Mouse (Mus musculus): Measurements from ENCODE around the gene Cenpb. TPM values are rescaled to one million over a fixed set of nuclear protein-coding genes. Genes with fewer than 3 reads are reported as not detected.

Cenpb gene
- total RNA-seq, 4 experiments from 2014 or later, result 63.5 to 76.9 (median 73.5) TPM

DNA sequence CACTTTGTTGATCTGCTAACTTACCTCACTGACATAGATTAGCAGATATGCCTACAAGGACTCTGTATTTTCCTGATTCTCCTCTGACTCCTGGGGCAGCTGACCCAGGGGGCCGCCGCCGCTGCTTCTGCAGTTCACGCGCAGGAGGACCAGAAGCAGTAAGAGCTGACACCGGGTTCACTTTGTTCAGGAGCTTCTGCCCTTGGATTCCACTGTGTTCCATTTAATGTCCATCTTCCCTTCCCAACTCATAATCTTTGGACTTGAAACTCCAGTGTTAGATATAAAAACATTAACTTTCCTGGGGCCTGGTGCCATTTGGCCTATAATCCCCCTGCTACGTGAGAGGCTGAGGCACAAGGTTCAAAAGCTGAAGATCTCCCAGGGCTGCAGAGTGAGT is 15.9 kb downstream of the Cenpb start:
- DNase-seq, result no peak

DNA sequence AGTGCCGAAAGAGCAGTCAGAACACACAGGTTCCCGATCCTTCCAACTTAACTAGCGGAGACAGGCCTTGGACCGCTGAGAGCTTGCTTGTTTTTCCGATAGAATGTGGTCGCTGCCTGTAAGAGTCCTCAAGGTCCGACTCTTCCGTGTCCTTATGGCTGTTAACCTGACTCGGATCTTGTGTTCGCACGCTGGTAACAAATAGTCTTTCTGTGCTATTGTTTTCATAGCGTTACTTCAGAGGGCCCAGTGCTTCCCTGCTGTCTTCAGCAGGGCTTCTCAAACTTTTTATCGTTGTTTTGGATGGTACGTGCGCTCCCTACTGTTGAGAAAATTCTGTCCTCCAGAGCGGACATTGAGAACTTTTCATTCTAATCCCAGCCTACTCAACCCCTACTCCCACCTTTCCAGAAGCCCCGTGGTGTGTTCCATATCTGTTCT is 19.2 kb downstream of the Cenpb start:
- no peak for DNase-seq

DNA sequence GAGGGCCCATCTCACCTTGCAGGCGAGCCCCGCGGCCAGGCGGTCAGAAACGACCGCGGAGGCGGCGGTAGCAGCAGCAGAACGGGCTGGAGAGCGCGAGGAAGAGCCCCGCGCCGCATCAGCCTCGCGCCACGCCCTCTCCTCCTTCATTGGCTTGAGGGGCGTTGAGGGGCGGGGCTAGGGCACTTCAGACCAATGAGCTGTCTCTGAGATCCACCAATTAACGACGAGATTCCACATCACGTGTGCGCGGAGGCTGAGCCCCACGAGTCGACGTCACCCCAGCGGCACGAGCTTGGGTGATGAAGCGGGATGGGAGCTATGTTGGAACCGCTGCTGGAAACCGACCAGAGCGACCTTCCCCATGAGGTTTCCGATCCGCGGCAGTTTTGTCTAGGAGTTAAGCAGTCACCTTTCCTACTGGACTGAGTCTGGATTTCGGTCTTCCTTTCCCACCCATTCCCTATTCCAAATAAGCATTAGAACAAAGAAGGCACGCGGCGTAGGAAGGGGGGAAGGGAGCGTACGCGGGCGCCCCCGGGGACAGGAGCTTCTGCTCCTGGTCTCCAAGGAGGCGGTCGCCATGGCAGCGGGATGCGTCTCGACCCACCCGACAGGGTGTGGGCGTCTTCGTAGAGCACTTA is 19.8 kb downstream of the Cenpb start, which contains the start of gene 1700037H04Rik:
TSS of gene 1700037H04Rik (minus strand) at position 144 of the 644 bp plus-strand sequence.
- peak; percentile 96 for DNase-seq

DNA sequence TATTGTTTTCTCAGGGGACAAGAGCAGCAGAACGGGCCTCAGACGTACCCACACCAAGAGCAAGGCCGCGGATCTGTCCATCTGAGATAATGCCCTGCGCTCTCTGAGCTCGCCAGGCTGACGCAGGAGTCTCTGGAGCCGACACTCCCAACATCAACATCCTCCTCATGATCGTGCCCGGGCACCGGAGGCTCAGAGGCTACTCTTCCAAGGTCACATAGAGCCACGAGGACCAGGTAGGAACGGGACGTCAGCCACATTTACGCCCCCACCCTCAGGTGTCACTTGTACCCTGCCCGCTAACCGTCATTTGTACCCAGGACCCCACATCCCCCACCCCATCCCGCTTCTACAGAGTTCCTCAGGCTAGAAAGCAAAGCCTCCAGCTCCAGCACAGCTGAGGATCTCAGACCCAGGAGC is 20.4 kb downstream of the Cenpb start:
- no peak for DNase-seq

DNA sequence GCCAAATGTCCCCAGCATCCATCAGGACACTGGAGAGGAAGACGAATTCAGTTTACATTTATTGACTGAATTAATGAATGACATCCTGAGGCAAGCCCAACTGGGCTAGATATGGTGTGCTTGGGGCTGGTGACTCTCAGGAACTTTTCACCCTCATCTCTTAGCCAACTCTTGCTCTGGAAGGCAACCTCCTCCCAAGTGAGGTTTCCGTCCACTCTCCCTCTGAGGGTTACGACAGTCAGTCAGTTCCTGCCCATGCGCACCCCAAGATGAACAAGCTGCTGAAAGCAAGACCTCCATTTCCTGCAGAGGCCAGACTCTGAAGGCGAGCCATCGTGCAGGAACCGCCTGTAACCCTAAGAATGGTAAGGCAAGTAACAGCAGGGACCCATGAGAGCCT is 22.9 kb downstream of the Cenpb start:
- no peak for DNase-seq

DNA sequence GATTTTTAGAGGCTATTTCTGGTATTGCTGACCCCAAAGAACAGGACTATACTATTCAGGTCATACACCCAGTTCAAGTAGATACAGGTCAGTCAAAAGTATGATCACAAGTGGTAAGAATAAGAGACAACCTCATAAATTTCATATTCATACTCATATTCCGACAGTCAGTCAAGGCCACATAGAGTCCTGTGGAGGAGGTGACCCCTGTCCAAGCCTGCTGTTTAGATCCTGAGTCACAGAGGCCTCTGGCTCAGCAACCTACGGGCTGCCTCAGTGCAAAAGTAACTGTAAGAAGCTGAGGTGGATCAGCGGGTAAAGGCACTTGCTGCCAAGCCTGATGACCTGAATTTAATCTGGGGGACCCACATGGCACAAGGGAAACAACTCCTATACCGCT is 25.8 kb downstream of the Cenpb start:
- DNase-seq, result no peak

DNA sequence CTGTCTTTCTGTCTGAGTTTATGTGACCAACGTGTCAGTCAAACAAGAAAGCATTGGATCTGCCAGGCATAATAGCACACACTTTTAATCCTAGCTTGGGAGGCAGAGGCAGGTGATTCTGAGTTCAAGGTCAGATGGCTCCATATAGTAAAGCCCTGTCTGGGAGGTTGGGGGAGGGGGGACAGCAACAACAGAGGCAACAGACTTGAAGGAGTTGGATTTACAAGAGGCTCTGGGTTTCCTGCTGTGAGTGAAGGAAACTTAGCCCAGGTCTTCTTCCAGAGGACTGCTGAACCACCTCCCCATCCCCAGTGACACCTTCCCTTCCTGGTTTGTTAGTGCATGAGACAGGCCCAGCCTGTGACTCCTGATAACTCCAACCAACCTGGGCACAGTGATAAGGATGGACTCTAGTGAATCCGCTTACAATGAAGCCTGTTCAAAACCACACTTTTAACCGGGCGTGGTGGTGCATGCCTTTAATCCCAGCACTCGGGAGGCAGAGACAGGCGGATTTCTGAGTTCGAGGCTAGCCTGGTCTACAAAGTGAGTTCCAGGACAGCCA is 27.6 kb downstream of the Cenpb start:
- DNase-seq, result no peak

DNA sequence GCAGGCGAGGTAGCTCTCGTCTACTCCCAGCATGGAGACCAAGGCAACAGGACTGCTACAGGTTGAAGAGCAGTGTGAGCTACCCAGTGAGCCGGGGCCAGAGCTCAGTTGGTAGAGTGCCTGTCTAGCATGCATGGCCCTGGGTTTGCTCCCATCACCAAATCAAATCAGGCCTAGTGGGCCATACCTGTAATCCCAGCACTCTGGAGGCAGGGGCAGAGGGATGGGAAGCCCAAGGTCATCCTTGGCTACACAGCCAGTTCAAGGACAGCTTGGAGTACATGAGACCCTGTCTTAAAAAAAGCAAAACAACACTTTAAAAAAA is 30.7 kb downstream of the Cenpb start:
- DNase-seq, result no peak

DNA sequence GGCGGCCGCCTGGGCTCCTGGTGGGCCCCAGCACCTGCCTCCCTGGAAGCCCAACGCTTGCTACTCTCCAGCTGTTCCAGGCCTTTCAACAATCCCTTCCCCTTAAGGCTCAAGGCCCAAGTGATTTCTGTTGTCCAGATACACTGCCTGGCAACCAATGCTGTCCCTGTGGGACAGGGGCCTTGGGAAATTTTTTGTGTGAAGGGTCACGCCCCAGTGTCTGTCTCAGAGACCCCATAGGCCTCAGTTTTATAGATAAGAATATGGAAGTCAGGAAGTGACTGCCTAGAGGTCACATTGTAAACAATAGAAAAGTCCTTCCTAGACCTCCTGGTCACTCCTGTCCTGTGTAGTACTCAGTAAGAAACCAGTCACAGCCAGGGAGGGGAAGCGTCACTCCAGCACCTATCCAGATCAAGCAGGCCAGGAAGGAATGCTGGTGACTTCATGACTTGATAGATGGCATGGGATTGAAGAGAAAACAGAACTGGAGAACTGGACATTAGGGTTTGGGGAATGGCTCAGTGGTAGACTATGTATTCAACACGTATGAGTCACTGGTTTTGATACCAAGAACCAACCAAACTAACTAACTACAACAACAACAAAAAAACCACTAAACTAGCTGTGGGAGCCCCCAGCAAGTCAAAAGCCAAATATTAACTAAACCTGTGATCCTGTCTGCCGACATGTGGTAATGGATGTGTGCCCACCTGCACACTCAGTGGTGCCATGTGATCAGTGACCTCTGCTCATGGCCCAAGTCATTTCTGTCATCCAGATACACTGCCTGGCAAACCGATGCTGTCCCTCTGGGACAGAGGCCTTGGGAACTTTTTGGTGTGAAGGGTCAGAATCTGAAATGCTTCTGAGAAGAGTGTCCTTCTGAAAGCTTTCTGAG is 31.3 kb downstream of the Cenpb start:
- DNase-seq, result no peak

DNA sequence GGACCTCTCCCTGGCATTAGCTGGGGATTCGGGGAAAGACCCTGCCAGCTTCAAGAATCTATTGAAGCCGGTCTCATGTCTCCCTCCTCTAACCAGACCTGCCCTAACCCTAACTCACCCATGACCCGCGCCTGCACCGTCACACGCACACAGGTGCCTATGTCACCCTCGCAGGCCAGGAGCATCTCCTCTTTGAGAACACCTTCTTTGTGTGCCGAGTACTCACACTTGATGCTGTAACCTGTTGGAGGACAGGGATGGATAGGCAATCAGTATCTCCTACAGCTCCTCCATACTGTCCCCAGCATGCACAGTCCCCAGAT is 32.9 kb downstream of the Cenpb start:
- no peak for DNase-seq

DNA sequence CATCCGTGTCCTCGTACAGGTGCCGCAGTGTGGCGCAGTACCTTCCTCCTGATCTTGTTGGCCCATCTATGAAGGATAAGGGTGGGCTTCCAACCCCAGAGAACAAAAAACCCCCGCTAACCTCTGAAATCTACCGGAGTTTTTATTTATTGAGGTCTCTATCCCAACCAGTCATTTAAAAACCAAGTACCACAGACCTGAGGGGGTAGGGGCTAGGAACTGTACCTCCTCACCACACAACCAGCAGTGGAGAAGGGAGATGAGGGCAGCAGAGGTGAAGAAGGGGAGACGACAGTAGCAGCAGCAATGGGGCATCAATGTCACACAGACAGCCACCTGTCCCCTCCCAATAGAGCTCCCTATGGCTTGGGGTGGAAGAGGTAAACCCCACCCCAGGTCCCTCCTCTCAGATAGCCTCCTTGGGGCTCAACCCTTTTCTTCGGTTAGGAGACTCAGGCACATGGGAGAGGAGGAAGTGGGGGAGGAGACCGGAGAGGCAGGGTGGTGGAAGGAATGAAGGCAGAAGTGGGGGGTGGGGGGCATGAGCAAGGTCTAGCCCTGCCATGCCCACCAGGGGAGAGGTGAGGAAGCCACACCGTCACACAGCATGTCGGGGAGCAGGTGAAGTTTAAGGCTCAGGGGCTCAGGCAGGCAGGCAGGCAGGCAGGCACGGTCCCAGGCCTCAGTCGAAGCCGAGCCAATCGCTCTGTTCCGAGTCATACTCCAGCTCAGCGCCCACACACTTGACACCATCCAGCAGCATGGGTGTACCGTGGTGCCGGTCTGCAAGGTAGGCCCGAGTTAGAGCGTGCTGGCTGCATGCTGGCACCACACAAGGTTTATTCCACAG is 33.4 kb downstream of the Cenpb start:
- DNase-seq, result no peak

DNA sequence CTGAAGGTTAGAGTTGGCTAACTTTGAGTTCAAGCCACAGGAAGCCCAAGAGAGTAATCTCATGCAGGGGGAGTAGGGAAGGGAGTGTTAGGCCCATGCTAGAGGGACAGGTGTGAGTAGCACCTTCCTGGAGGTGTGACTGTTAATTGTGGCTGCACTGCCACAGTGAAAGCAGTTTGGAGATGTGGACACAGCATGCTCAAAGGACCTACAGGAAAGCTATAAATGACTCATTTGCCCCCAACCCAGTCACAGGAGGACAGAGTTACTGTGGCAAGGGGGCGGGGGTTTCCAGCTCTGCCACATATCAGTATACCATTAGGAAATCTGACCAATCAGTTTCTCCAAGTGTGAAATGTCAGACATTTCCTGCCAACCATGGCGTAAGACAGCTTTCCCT is 34.3 kb downstream of the Cenpb start:
- DNase-seq, result no peak

DNA sequence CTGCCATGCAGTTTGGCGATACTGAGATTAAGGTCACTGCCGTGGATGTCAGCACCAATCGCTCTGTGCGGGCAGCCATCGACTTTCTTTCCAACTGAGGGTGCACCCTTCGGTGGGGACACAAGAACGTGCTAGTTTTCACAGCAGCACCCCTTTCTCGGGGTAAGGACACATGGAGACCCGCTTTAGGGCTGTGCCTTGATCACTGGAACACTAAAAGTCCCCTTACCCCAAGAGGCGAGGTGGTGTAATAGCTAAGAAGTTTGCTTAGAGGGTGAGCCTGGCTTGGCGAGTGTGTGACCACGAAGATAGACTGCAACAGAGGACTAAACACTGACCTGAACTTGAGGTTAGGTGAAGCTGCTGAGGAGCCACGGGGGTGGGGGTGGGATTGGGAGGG is 34.7 kb downstream of the Cenpb start:
- no peak for DNase-seq

DNA sequence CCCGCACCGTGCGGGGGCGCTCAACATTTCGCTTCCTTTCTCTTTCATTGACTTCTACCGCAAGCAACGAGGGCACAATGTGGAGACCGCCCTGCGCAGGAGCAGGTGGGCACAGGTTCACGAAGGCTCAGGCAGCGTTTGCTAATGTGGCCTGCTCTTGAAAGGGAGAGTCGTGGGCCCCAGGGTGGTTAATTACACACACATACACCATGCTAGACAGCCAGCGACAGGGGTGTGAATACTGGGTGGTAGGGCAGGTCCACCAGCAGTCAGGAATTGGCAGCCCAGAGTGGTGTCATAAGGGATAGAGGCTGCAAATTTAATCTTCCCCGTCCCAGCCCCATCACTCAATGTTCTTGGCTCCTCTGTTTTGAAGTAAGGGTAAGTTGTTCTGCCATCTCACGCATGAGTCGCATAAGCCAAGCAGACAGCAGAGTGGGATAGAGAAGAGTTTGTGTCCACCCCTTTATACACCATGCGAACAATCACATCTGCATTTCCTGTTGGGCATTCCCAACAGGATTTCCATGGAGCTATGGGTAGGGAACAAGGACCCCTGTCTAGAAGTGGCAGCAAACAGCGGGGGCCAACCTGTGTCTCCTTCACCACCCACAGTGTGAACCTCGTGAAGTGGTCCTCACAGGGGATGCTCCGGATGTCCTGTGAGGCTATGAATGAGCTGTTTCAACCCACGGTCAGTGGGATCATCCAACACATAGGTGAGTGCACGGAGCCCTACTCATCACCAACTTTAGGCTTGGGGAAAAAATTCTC is 36.7 kb downstream of the Cenpb start:
- no peak for DNase-seq

DNA sequence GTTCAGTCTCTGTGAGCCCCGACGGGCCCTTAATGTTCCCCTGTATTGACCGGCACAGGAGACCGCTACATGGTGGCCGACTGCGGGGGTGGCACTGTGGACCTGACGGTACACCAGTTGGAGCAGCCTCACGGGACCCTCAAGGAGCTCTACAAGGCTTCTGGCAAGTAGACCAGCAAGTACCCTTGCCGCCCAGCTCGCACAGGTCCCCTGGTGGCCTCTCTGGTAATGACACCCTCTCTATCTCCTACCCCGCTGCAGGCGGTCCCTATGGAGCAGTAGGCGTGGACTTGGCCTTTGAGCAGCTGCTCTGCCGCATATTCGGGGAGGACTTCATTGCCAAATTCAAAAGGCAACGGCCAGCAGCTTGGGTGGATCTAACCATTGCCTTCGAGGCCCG is 37.3 kb downstream of the Cenpb start:
- no peak for DNase-seq

DNA sequence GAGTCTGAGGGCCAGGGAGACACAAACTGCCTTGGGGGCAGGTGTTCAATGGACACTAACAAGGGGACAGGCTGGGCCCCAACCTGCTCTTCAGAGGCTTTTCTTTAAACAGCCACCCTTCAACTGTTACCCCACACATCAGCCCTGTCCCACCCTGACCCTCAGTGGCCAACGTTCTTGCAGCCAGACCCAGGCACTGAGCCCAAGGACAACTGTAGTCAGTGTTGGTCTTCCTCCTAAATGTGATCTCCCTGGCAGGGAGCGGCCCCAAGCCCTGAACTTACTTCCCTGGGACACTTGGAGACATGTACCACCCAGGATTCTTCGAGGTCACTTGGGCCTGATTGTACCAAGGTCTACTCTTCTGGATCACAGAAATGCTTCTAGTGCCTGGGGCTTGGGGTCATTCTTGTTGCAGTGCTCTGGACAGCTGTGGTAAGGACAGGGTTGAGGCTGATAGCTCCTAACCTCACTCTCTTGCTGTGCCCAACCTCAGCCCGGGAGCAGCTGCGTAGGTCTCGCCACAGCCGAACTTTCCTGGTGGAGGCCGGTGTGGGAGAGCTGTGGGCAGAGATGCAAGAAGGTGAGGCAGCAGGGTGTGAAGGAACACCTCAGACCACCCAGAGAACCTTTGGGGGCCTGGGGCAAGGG is 38.4 kb downstream of the Cenpb start:
- no peak for DNase-seq

DNA sequence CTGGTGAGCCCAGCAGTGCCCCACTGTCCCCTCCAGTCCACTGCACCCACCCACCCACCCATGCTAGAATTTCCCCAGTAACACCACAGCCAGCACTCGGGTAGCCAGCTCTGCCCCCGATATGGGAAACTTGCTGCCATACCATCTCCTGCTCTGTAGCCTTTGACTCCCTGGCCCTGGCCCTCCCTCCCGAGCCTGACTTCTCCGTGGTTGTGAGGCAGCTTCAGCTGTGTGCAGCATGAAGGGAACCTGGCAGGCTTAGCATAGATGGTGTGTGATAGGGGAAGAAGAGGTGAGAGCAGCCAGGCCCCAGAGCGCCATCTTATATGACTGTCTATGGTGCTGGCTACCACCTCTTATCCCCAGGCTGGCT is 39.3 kb downstream of the Cenpb start:
- no peak for DNase-seq

DNA sequence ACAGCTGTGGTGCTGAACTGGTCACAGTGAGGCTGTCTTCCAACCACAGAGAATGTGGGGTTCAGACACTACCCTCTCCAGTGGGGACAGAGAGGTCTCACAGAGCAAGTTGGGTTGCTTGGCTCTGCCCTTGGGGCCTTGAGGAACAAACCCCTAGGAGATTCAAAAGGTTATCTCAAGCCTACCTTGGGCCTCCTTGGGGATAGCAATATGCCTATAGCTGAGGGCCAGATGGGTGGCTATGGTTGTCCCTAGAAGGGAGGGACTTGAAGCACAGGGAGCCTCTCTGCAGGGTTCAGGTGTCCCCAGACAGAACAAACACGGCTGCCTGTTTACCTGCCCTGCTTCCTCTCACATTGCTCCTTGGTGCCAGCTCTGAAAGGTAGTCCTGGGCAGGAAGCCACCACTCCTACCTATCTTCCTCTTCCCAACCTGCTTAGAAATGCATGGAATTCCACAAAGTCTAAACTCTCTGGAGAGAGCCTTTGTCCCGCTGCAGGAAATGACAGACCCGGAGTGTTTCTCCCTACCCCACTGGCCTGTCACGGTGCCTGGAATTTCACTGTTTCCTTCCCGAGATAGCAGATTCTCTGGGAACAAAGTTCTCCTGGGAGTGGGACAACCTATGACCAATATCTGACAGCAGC is 39.9 kb downstream of the Cenpb start:
- no peak for DNase-seq

DNA sequence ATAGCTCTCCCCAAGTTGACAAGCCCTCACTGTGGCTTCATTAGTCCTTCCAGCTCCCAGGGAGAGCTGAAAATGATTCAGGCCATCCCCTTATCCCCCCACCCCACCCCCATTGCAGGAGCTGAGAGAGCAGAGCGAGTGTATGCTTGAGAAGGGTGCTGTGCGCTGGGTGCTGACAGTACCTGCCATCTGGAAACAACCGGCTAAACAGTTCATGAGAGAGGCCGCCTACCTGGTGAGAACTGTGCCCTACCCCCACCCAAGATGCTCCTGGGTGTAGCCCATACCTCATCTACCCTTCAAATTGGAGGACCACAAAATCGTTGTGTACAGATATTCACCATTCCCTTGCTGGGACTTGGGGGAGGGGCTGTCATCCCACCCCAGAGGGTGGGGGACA is 40.6 kb downstream of the Cenpb start:
- no peak for DNase-seq

DNA sequence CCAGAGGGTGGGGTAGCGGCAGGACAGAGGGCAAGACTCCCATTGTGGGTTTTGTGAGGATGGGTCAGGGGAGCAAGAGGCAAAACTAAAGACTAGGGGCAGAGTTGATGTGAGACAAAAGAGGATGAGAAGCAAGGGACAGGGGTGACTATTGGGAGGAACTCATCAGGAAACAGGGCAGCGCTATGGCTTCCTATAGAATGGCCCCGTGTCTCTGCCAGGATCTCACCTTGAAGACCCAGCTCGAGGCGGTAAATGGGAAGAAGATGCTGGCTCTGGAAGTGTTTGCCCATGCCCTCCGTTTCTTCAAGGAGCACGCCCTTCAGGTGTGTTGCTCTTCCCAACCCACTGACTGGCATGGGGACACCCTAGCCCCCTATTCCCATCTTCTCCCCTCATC is 41.1 kb downstream of the Cenpb start:
- no peak for DNase-seq

DNA sequence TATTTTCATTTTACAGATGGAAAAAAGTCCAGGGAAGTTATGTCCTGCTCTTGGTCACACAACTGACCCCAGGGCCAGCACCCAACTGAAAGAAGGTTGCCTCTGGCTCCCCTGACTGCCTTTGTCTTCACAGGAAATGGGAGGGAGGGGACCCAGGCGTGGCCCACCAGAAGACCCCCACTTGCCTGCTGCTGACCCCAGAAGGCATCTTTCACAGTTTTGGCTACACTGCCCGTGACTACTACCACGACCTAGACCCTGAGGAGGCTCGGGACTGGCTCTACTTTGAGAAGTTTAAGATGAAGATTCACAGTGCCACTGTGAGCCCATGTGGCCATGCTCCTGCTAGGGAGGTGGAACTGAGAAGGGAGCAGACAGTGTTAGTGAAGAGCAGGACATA is 41.6 kb downstream of the Cenpb start:
- DNase-seq, result no peak

Data from adrenal gland, adult 8-10 months (tissue).